Mouse (Mus musculus) megakaryocyte, adult 5-6 weeks (primary cell): ENCODE results near the gene Tmem135. TPM values are rescaled to one million over a fixed set of nuclear protein-coding genes. Genes with fewer than 3 reads are reported as not detected.

Experiments
- ATAC-seq: 2 replicates; pipeline ENCODE4 v1.8.0; 2016; ENCODE audit warnings: mild to moderate bottlenecking, inconsistent platforms; ENCODE audit not compliant: poor library complexity, severe bottlenecking
- total RNA-seq, 2 experiments: library from RNA; stranded (forward) in 1 of 2; stranded (reverse) in 1 of 2; fragments of 153-499, 151-499 nt in 1 of 2; fragments of 221-1000, 200-1000 nt in 1 of 2; gene quantifications; 2 replicates each; pipeline versions ENCODE4 v1.2.3 to v1.2.4; 2015 to 2017

The Tmem135 gene
- total RNA-seq, 2 experiments from 2014 or later: 26.5 to 31.6 TPM

GRCm38 (mm10) chr7:89201954-89202353 lies 202.1 kb downstream of the Tmem135 start:
- ATAC-seq: no peak

- ATAC-seq: no peak
Observed at GRCm38 (mm10) chr7:89198499-89198898, 205.5 kb downstream of the Tmem135 start.

- ATAC-seq: no peak
Observed at GRCm38 (mm10) chr7:89193459-89193858, 210.6 kb downstream of the Tmem135 start.

- no peak for ATAC-seq
Observed at GRCm38 (mm10) chr7:89183928-89184327, 220.1 kb downstream of the Tmem135 start.

GRCm38 (mm10) chr7:89182943-89183342 lies 221.1 kb downstream of the Tmem135 start:
- ATAC-seq: no peak

GRCm38 (mm10) chr7:89181285-89181684 lies 222.7 kb downstream of the Tmem135 start:
- no peak for ATAC-seq

- ATAC-seq: no peak
Observed at GRCm38 (mm10) chr7:89178601-89179000, 225.4 kb downstream of the Tmem135 start.

GRCm38 (mm10) chr7:89177926-89178325 lies 226.1 kb downstream of the Tmem135 start:
- ATAC-seq: peak; percentile 93

GRCm38 (mm10) chr7:89174430-89174829 lies 229.6 kb downstream of the Tmem135 start:
- no peak for ATAC-seq

- ATAC-seq: no peak
Observed at GRCm38 (mm10) chr7:89173018-89173417, 231.0 kb downstream of the Tmem135 start.

- ATAC-seq: peak; percentile 50
Observed at GRCm38 (mm10) chr7:89171790-89172467, 232.1 kb downstream of the Tmem135 start.

GRCm38 (mm10) chr7:89168606-89169005 lies 235.4 kb downstream of the Tmem135 start:
- ATAC-seq: peak; percentile 95

- ATAC-seq: no peak
Observed at GRCm38 (mm10) chr7:89165528-89165927, 238.5 kb downstream of the Tmem135 start.

GRCm38 (mm10) chr7:89161610-89162378 lies 242.2 kb downstream of the Tmem135 start:
- no peak for ATAC-seq

GRCm38 (mm10) chr7:89157356-89157755 lies 246.7 kb downstream of the Tmem135 start:
- ATAC-seq: no peak

GRCm38 (mm10) chr7:89156629-89157028 lies 247.4 kb downstream of the Tmem135 start:
- ATAC-seq: no peak

- no peak for ATAC-seq
Observed at GRCm38 (mm10) chr7:89155741-89156140, 248.3 kb downstream of the Tmem135 start.

GRCm38 (mm10) chr7:89155223-89155622 lies 248.8 kb downstream of the Tmem135 start:
- no peak for ATAC-seq

- no peak for ATAC-seq
Observed at GRCm38 (mm10) chr7:89151345-89151744, 252.7 kb downstream of the Tmem135 start.

GRCm38 (mm10) chr7:89140640-89141300 lies 263.3 kb downstream of the Tmem135 start:
- ATAC-seq: no peak

- ATAC-seq: no peak
Observed at GRCm38 (mm10) chr7:89134884-89135511, 269.0 kb downstream of the Tmem135 start.
